Mouse (Mus musculus) stomach, embryonic 16.5 days (tissue): ENCODE data around the gene Zdhhc8. TPM values are rescaled to one million over a fixed set of nuclear protein-coding genes. Genes with fewer than 3 reads are reported as not detected.

ENCODE experiments used
- ATAC-seq: fragments of 200-750 bp; cut with Nextera tagmentation; 2 replicates; pipeline ENCODE4 v1.8.0; 2017; ENCODE audit warnings: moderate number of reproducible peaks, moderate TSS enrichment; ENCODE audit not compliant: insufficient read depth, low FRiP score
- H3K27ac ChIP-seq: fragments of 300-500 bp; sonication (generic); 2 replicates; pipeline ENCODE4 v1.5.1; 2014; ENCODE audit warnings: low read length
- H3K27me3 ChIP-seq: fragments of 300-500 bp; sonication (generic); 2 replicates; pipeline ENCODE4 v1.6.1; 2014; ENCODE audit warnings: low read length, control low read depth, mixed read lengths; ENCODE audit not compliant: control insufficient read depth, insufficient read depth
- H3K36me3 ChIP-seq: fragments of 300-500 bp; sonication (generic); 2 replicates; pipeline ENCODE4 v1.6.1; 2014; ENCODE audit warnings: low read length; ENCODE audit not compliant: control insufficient read depth, insufficient read depth
- H3K4me1 ChIP-seq: fragments of 300-500 bp; sonication (generic); 2 replicates; pipeline ENCODE4 v1.6.1; 2014; ENCODE audit warnings: low read length, control low read depth, mixed read lengths; ENCODE audit not compliant: control insufficient read depth, insufficient read depth
- H3K4me2 ChIP-seq: fragments of 300-500 bp; sonication (generic); 2 replicates; pipeline ENCODE4 v1.6.1; 2014; ENCODE audit warnings: low read depth, low read length, mixed read lengths
- H3K4me3 ChIP-seq: fragments of 300-500 bp; sonication (generic); replicated peaks from 2 replicates; pipeline ENCODE4 v1.5.1; 2014; ENCODE audit warnings: mild to moderate bottlenecking, low read length
- H3K9ac ChIP-seq: fragments of 300-500 bp; sonication (generic); 2 replicates; pipeline ENCODE4 v1.6.1; 2014; ENCODE audit warnings: low read length
- H3K9me3 ChIP-seq: fragments of 300-500 bp; sonication (generic); replicated peaks from 2 replicates; pipeline ENCODE4 v1.6.1; 2016; ENCODE audit warnings: low read length, control low read depth; ENCODE audit not compliant: control insufficient read depth
- WGBS: fragments of 180-500 bp; shearing (Covaris S2); extraction: QIAGEN DNeasy Blood & Tissue Kit; methylation state at CpG from one replicate; pipeline ENCODE4 v1.1.7; 2014; 5-methylcytosine and 5-hydroxymethylcytosine counted together
- polyA plus RNA-seq: library from polyadenylated mRNA; unstranded; fragments of >200 nt; fragmentation: Nextera tagmentation; extraction: Ambion mirVana; gene quantifications from 2 replicates; pipeline ENCODE4 v1.2.1, GENCODE M21; 2015

Gene Zdhhc8
- 5.0 and 6.9 TPM in 2 replicates for polyA plus RNA-seq

DNA sequence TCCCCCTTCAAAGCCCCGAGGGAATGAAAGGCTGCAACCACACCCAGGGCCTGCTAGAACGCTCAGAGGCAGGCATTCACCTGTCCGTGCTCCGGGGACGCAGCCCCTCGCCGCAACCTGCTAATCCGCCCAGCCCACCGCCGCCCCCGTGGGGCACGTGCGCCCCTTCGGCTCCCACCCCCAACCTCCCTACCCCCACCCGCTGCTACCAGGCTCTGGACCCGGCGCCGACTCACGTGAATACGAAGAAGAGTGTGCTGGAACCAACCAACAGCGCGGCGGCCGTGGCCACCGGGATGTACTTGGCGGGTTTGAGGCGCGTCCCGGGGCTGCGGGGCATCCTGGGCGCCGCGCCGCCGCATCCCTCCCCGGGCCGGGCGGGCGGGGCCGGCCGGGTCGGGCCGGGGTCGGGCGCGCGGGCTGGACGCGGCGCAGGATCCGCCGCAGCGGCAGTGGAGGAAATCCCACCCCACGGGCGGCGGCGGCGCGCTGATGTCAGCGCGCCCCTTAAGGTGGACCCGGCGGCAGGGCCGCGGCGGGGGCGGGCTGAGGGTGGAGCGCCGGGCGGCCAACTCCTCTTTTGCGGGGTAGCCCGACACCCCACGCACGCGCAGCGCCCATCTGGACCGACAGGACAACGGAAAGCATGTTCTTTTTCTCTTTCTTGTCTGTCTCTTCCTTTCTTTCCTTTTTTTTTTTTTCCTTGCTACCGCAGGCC lies at the start of gene Zdhhc8:
TSS of gene Zdhhc8 (minus strand) at position 466 of the 718 bp plus-strand sequence.
- Histone ChIP-seq H3K27ac (peak within 1 kb of the TSS; percentile 86), H3K4me3 (peak within 1 kb of the TSS; percentile 88), H3K36me3 (peaks cover 10% of the 10 kb centered on the region; the same call in 1 of the 2 replicates), H3K27me3 (no peaks in the 10 kb centered on the region), H3K4me1 (peaks cover 22% of the 10 kb centered on the region), H3K9me3 (no peaks in the 10 kb centered on the region), H3K9ac (peak within 1 kb of the TSS; percentile 92), H3K4me2 (peak within 1 kb of the TSS; percentile 77)
- whole genome bisulfite sequencing: under 1% methylated on average over 73 of the region's 79 CpGs
- ATAC-seq: peak; percentile 85; the same call in 1 of the 2 replicates

GRCm38 (mm10) chr16:18275166-18275565 lies 40.2 kb upstream of the Zdhhc8 start:
- H3K9ac ChIP-seq: no peak overlapping the region
- no peak overlapping the region for H3K27ac ChIP-seq
- no peaks in the 10 kb centered on the region for H3K4me1 ChIP-seq
- H3K4me2 ChIP-seq: no peak overlapping the region
- H3K27me3 ChIP-seq: no peaks in the 10 kb centered on the region
- no peak for ATAC-seq
- H3K4me3 ChIP-seq: no peak overlapping the region
- no peaks in the 10 kb centered on the region for H3K9me3 ChIP-seq
- WGBS: 79% methylated on average over 2 of the region's 2 CpGs
- H3K36me3 ChIP-seq: peaks cover 56% of the 10 kb centered on the region

- no peaks in the 10 kb centered on the region for H3K27me3 ChIP-seq
- no peak overlapping the region for H3K4me3 ChIP-seq
- no peaks in the 10 kb centered on the region for H3K9me3 ChIP-seq
- H3K9ac ChIP-seq: no peak overlapping the region
- H3K27ac ChIP-seq: no peak overlapping the region
- peaks cover 34% of the 10 kb centered on the region for H3K36me3 ChIP-seq
- no peak for ATAC-seq
- 87% methylated on average over 5 of the region's 5 CpGs for WGBS
- no peak overlapping the region for H3K4me2 ChIP-seq
- no peaks in the 10 kb centered on the region for H3K4me1 ChIP-seq
Observed at GRCm38 (mm10) chr16:18268182-18268581, 33.2 kb upstream of the Zdhhc8 start.

DNA sequence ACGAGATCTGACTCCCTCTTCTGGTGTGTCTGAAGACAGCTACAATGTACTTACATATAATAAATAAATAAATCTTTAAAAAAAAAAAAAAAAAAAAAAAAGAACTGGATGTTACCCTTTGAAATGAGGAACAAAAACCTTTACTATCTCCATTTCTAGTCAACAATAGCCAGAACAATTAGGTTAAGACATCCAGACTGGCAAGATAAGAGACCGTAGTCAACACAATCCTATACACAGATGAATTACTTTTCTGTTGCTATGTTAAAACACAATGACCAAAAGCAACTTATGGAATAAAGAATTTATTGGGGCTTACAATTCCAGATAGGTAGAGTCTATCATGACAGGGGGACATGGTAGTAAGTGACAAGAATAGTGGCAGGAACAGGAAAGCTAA lies 30.1 kb upstream of the Zdhhc8 start:
- H3K9ac ChIP-seq: no peak overlapping the region
- H3K4me1 ChIP-seq: no peaks in the 10 kb centered on the region
- H3K4me2 ChIP-seq: no peak overlapping the region
- H3K9me3 ChIP-seq: no peaks in the 10 kb centered on the region
- H3K27me3 ChIP-seq: no peaks in the 10 kb centered on the region
- no peak for ATAC-seq
- no peak overlapping the region for H3K4me3 ChIP-seq
- H3K27ac ChIP-seq: no peak overlapping the region
- 92% methylated on average over 2 of the region's 2 CpGs for WGBS
- peaks cover 26% of the 10 kb centered on the region for H3K36me3 ChIP-seq

DNA sequence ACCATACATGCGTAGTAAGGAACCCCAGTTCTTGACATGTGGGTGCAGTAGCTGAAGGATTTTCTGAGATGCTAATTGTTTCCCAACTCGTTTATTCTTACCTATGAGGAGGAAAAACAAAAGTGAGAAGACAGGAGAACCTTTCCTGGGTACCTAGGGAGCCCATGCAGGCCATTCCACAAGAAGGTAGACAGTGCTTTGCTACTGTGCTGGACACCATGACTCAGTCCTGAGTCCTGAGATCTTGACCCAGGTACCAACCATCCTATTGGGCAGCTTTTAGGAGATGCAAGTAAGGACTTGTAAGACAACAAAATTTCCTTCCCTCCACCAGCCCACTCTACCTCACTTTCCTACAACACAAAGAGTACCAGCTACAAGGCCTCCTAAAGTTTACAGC lies 23.3 kb upstream of the Zdhhc8 start, which contains the start of gene Gm49776:
TSS of gene Gm49776 (minus strand) at position 101 of the 400 bp plus-strand sequence.
- no peak within 1 kb of the TSS for H3K4me3 ChIP-seq
- H3K27me3 ChIP-seq: no peaks in the 10 kb centered on the region
- 92% methylated on average over 2 of the region's 2 CpGs for WGBS
- H3K4me1 ChIP-seq: no peaks in the 10 kb centered on the region
- H3K9me3 ChIP-seq: no peaks in the 10 kb centered on the region
- H3K4me2 ChIP-seq: no peak within 1 kb of the TSS
- no peak within 1 kb of the TSS for H3K9ac ChIP-seq
- no peak within 1 kb of the TSS for H3K27ac ChIP-seq
- no peak for ATAC-seq
- peaks cover 50% of the 10 kb centered on the region for H3K36me3 ChIP-seq

- Histone ChIP-seq H3K9ac (no peak overlapping the region), H3K27ac (no peak overlapping the region), H3K4me2 (no peak overlapping the region), H3K4me3 (no peak overlapping the region), H3K27me3 (no peaks in the 10 kb centered on the region), H3K36me3 (peaks cover 34% of the 10 kb centered on the region), H3K4me1 (peaks cover 19% of the 10 kb centered on the region), H3K9me3 (no peaks in the 10 kb centered on the region)
- ATAC-seq: no peak
- WGBS: 70% methylated on average over 1 of the region's 1 CpGs
Observed at GRCm38 (mm10) chr16:18253866-18254265, 18.9 kb upstream of the Zdhhc8 start.

DNA sequence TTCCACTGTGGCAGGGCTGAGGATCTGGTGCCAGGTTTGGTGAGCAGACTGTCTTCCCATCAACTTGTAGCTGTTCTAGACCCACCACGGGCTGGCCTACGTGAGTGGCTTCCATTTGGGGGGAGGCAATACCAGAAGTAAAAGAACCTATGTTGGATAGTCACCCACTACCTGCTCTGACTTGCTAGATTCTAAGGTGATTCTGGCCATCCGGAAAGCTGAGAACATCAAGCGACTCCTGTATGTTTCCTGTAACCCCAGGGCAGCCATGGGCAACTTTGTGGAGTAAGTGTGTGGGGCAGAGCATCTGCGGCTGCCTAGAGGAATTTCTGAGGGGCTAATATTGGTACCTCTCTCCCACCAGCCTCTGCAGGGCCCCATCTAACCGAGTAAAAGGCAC lies 17.8 kb upstream of the Zdhhc8 start:
- H3K4me2 ChIP-seq: no peak overlapping the region
- H3K4me1 ChIP-seq: peaks cover 19% of the 10 kb centered on the region
- ATAC-seq: no peak
- no peaks in the 10 kb centered on the region for H3K27me3 ChIP-seq
- H3K9me3 ChIP-seq: no peaks in the 10 kb centered on the region
- peaks cover 27% of the 10 kb centered on the region for H3K36me3 ChIP-seq
- H3K4me3 ChIP-seq: no peak overlapping the region
- H3K9ac ChIP-seq: no peak overlapping the region
- WGBS: 77% methylated on average over 6 of the region's 6 CpGs
- no peak overlapping the region for H3K27ac ChIP-seq

DNA sequence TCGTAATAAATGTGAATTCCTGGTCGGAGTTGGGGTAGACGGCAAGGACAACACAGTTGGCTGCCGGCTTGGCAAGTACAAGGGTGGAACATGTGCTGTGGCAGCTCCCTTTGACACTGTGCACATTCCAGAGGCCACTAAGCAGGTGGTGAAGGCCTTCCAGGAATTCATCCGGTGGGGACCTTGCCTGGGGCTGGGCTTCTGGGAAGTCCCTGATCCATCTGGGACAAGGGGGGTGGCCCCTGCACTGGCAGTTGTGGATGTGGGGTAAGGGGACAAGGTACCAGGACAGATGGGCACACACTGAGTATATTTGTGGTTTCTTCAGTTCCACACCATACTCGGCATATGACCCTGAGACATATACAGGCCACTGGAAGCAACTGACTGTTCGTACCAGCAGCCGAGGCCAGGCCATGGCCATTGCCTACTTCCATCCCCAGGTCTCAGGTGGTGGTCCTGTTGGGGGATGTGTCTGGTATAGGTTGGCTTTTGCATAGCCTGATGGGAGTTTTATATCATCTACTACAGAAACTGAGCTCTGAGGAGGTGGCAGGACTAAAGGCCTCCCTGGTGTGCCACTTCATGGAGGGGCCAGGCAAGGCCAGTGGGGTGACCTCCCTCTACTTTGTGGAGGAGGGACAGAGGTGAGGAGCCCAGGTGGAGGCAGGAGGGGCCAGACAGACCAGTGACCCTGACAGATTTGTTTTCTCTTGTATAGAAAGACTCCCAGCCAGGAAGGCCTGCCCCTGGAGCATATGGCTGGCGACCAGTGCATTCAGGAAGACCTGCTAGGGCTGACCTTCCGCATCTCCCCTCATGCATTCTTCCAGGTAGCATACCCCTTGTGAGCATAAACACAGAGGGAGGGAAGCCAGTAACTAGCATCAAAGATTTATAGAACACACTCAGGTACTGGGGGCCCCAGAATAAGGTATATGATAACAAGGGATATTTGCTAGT lies 16.2 kb upstream of the Zdhhc8 start:
- no peak for ATAC-seq
- Histone ChIP-seq H3K4me3 (peak overlapping the region; percentile 83), H3K36me3 (peaks cover 18% of the 10 kb centered on the region; the same call in 1 of the 2 replicates), H3K4me2 (peak overlapping the region; percentile 93), H3K9ac (peak overlapping the region; percentile 38; the same call in 1 of the 2 replicates), H3K9me3 (no peaks in the 10 kb centered on the region), H3K27ac (peak overlapping the region; percentile 22; the same call in 1 of the 2 replicates), H3K4me1 (peaks cover 30% of the 10 kb centered on the region), H3K27me3 (no peaks in the 10 kb centered on the region)
- WGBS: 58% methylated on average over 10 of the region's 10 CpGs

DNA sequence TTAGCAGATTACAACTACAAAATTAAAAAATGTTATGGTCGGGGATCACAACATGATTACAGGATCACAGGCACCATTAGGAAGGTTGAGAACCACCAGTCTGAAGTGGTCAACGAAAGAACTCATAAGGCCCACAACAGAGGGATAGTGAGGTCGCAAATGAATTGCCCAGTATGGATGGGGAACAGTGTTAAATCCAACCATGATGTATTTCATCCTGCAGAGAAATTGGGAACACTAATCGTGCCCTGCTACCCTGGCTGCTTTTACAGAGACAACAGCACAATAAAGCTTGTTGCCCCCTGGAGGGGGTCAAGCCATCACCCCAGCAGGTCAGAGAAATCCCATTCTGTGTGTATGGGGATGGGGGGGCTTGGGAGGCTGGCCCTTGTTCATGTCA lies 15.3 kb upstream of the Zdhhc8 start:
- Histone ChIP-seq H3K4me3 (peak overlapping the region; percentile 83), H3K36me3 (peaks cover 22% of the 10 kb centered on the region), H3K4me2 (peak overlapping the region; percentile 93), H3K27ac (no peak overlapping the region), H3K27me3 (no peaks in the 10 kb centered on the region), H3K4me1 (peaks cover 30% of the 10 kb centered on the region), H3K9me3 (no peaks in the 10 kb centered on the region), H3K9ac (peak overlapping the region; percentile 88)
- WGBS: 64% methylated on average over 4 of the region's 4 CpGs
- ATAC-seq: no peak
